Mouse (Mus musculus) heart, postnatal 36 days (tissue): Measurements from ENCODE around the gene Pax5. TPM values are rescaled to one million over a fixed set of nuclear protein-coding genes. Genes with fewer than 3 reads are reported as not detected.

Experiments
- DNase-seq, 2 experiments: peaks; one replicate each; pipeline ENCODE4 v3.0.0; 2021 to 2022
- intact Hi-C: fragments of 180-260 bp; cut with DNase I; formaldehyde crosslinking; loops from one replicate; pipeline ENCODE4 v1.15.1; 2025
- total RNA-seq, 2 experiments: library from RNA; stranded (reverse); gene quantifications; 2 replicates each; pipeline ENCODE4 v1.2.3; 2021

Pax5 gene
- total RNA-seq, 2 experiments from 2014 or later = 0.72 to 0.73 TPM

DNA sequence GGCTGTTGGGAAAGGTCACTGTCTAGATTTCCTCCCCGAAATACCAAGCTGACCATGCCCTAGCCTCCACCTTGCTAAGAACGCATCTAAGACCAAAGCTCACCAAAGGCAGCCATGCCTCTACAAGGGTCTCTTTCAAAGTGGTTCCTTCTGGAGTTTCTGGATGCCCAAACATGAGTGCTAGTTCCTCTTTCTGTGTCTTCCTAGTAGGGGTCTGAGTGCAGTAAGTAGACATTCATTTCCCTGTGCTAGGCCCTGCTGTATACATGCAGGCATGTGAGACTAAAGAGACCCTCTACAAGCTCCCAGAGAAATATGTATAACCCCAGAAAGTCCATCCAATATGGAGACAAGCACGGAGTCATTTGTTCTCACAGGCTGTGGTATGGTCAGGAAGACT is 97.9 kb downstream of the Pax5 start:
- no peak for DNase-seq
- intact Hi-C loops = no loop called here

DNA sequence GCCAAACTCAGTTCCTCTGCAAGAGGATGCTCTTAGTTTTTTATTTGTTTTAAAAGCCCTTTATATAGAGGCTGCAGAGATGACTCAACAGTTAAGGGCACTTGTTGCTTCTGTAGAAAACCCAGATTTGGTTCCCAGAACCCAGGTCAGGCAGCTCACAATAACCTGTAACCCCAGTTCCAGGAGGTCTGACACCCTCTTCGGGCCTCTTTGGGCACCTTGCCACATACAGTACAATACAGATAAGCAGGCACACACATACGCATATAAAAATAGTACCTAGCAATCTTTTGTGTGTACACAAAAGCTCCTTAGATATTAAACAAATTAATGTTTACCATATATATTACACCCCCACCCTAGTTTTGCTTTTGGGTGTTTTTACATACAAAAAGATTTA is 104.8 kb downstream of the Pax5 start:
- intact Hi-C loops = no loop called here
- peak; percentile 43 to 44 for DNase-seq

DNA sequence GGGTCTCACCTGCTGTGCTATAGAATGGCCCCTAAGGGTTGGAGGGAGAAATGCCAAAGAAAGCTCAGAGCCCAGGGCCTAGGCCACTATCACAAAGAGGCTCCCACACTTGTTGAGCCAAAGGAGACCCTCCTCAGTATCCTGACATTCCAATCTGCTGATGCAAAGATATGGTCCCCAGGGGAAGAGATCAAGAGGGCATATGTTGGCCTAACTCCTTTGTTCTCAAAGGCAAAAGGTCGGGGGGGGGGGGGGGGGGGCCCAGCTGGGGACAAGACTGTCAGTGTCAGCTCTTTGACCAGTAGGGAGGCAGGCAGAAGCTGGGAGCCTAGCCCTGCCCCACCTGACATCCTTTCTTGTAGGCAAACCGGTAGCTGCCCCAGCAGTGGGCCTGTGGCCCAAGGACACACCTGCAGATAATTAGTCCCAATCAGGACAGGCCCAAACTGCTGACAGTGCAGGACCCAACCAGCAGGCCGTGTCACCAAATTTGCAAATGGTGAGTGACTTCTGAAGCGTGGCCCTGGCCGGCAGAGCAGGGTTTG is 108.0 kb downstream of the Pax5 start:
- DNase-seq = no peak
- intact Hi-C loops = no loop called here

DNA sequence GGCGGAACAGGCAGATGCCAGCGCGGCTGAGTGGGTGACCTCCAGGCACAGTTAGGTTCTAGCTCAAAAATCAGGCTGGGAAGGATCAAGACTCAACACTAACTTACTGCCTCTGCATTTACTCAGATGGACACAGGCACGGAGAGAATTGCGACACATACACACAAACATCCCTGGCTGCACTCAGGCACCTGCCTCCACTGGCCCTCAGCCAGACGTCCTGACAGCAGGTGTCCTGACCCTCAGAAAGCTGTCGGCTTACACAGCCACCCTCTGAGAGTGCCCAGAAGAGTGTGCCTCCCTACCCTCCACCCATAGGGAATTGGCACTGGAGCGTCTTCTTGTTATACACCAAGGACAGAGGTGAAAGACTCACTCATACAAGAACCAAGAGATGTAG is 108.9 kb downstream of the Pax5 start:
- intact Hi-C loops = no loop called here
- peak in 1 of 2 experiments; percentile 4 for DNase-seq

DNA sequence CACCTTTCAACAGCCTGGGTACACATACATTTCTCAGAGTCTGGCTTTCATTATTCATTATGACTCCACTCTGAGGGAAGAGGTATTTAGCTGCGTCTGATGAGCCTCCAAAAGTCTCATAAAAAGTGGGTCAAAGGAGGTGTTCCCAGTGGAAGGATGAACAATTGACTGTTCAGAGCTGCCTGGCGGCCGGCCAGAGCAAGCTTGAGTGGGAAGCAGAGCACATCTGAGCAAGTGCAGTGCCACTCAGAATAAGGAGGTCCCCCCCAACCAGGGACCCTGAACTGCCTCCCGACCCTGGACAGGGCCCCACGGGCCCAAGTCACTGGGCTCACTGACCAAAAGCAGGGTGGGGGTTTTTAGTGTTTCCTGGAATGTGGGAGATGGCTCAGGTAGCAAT is 109.4 kb downstream of the Pax5 start:
- DNase-seq = no peak
- intact Hi-C loops = no loop called here

DNA sequence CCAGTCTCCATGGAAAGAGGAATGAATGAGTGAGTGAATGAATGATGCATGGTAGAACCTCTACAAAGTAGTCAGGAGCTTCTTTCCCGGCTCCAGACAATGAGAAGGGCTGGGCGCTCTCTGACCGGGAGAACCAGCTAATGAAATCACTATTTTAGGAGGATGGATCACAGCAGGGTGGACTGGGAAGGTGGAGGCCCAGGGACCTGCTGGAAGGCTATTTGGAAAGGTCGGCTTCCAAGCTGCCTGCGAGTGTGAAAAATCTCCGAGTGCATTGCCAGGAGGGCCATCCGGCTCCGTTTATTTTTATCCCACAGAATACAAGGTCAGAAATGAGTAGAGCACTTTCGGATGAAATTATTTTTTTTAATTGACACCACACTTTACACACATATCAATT is 112.3 kb downstream of the Pax5 start:
- DNase-seq = peak; percentile 8 to 11
- intact Hi-C loops = no loop called here

DNA sequence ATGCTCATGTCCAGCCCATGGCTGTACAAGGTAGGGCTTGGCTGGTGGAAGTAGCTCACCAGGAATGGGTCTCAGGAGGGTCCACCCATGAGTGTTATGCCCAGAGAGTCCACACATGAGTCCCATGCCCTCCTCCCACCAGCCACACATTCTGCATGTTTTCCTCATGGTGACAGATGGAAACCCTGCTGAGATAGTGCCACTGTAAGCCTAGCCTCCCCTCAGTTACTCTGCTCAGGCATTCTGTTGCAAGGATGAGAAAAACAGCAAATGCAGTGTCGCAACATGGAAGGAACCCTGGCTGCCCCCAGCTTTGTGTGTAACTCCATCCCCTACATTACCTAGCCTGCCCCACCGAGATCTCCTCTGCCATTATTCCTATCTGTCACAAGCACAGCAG is 117.2 kb downstream of the Pax5 start:
- intact Hi-C loops = no loop called here
- no peak for DNase-seq

DNA sequence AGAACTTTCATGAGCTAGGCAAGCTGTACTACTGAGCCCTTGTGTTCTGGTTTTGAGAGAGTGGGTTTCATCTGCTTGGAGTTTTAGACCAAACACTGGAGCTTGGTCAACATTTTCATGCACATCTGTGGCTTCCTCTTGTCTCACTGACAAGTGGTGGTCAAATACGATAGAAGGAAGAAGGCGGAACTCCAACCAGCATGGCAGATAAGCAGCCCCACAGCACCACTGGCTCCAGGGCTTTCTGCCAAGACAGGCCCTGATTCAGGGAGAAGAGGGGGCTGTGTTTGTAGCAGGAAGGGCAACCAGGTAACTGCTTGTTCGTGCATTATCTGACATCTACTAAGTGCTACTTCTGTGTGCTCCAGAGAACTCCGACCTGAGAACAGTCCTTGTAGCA is 127.6 kb downstream of the Pax5 start:
- no peak for DNase-seq
- intact Hi-C loops = no loop called here

DNA sequence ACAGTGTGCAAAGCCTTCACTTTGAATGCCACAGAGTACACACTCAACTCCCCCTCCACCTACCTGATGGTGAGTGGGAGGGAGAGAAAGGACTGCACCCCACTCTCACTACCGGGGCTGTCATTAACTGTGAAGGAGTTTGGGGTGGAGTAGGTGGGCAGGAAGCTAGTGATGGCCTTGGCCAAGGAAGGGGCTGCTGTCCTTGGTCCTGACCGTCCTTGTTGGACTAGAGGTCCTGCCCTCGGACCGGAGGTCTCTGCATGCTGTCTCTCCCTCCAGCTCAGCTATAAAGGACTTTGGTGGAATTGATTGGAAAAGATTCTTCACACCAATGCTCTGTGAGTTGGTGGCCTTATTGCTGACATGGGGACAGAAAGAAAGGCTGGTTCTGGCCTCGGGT is 131.7 kb downstream of the Pax5 start:
- DNase-seq = peak in 1 of 2 experiments; percentile 13
- intact Hi-C loops = no loop called here

DNA sequence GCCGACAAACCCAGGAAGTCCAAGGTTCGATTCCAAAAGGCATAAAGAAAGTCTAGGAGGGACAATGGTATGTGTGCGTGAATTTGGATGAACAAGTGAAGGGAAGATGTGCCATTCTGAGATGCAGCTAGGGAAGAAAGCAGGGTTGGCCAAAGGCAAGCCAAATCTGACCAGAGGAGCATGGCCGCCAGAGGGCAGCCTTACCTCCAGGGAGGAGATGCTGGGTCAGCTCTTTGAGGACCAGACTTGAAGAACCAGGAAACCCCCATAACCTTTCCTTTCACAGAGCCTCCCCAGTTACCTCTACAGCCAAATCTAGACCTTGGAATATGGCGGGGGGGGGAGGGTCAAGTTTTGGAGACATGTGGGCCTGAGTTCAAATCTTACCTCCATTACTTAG is 133.0 kb downstream of the Pax5 start:
- peak; percentile 42 to 60 for DNase-seq

DNA sequence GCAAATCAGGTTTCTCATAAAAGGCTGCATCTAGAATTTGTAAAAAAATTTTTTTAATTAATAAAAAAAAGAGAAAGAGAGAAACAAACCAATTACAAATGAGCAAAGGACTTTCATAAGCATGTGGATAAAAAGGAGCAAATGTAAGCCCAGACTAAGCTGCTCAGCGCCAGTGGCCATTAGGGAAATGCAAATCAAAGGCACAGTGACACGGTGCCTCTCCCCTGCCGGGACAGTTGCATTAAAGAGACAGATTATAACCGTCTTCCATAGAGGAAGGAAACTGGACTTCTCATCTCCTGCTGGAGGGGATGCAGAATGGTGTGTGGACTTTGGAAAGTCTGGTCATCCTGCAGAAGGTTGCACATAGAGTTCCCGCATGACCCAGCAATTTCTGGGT is 133.5 kb downstream of the Pax5 start:
- DNase-seq = no peak
- intact Hi-C loops = loop anchor here (1.0 kb wide), 1 partner anchor 93 kb away; no protein-coding TSS in a partner anchor

More for the DNA sequence above, 133.0 kb downstream of the Pax5 start:
- intact Hi-C loops = loop anchor here (1.0 kb wide), 1 partner anchor 92 kb away; no protein-coding TSS in a partner anchor

DNA sequence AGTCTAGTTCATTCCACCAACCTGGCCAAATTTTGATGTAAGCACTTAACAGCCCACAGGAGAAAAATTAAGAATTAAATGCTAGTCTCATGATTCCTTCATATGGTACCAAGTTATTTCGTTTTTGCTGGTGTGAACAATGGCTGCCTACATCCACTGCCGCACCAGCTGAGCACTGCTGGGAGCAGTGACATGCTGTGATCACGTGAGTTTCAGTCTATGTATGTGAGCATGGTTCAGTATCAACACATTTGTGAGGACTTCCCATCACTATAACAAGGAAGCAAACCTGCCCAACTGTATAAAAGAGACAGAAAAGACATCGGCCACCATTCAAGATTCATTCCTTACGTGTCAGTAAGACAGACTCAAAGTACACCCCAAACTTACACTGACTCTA is 137.3 kb downstream of the Pax5 start:
- no peak for DNase-seq
- intact Hi-C loops = no loop called here

DNA sequence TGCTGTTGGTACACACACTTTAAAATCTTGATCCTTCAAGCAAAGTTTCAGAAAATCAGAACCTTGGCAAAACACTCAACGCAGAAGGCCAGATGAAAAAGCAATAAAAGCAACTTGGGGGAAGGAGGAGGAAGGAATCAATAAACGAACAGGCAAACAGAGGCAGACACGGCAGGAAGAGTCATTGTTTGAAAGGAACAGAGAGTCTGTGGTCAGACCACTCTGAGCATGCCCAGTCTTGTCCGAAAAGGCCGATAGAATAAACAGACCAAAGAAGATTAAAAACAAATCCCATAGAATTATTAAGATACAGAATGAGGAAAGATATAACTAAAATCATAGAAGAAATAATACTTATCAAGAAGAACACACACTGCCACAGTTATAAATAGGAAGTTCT is 137.9 kb downstream of the Pax5 start:
- intact Hi-C loops = no loop called here
- no peak for DNase-seq

DNA sequence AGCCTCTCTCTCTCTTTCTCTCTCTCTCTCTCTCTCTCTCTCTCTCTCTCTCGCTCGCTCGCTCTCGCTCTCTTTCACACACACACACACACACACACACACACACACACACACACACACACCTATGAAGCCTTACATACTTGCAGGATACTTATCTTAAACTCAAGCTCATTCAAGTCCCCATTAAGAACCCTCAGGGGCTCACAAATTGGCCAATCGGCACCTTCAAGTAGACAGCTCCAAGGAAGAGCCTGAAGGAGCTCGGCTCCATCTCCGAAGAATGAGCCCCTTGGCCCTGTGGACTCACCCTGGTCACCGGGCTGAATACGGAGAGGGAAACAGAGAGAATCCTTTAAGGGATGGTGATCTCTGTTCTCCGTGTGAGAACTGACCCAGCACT is 141.1 kb downstream of the Pax5 start:
- intact Hi-C loops = no loop called here
- DNase-seq = no peak

DNA sequence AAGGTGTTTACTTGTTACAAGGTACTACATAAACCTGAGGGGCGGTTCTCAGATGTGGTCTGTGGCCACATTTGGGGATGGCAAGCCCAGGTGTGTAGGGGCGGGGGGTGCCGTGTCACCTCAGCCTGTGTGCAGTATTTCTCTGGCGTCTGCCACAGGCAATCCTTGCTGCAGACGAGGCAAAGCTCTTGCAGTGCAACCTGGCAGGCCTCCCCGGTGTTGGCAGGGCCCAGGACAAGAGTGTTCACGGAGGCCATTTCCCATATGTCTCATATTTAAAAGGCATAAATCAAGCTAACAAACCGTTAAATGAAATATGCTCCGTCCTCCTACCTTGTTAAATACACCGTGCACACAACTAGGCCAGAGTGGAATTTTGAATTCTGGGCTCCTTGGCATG is 141.6 kb downstream of the Pax5 start:
- intact Hi-C loops = no loop called here
- DNase-seq = no peak

DNA sequence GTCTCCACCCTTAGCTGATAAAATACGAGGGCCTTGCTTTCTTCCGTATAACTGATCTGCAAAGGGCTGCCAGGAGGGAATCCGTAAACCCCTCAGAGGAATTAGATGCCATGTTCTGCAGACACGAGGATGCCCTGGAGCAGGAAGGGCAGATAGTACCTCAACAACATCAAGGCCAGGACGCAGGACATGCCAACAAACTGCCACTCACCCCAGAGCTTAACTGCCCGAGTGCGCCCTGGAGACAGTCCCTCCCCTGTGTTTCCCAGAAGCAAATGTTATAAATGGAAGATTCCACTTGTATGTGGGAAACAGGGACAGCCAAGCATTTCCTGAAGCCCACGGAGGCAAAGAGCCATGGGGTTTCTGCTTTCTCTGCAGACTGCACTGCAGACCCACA is 143.9 kb downstream of the Pax5 start:
- DNase-seq = no peak
- intact Hi-C loops = no loop called here

DNA sequence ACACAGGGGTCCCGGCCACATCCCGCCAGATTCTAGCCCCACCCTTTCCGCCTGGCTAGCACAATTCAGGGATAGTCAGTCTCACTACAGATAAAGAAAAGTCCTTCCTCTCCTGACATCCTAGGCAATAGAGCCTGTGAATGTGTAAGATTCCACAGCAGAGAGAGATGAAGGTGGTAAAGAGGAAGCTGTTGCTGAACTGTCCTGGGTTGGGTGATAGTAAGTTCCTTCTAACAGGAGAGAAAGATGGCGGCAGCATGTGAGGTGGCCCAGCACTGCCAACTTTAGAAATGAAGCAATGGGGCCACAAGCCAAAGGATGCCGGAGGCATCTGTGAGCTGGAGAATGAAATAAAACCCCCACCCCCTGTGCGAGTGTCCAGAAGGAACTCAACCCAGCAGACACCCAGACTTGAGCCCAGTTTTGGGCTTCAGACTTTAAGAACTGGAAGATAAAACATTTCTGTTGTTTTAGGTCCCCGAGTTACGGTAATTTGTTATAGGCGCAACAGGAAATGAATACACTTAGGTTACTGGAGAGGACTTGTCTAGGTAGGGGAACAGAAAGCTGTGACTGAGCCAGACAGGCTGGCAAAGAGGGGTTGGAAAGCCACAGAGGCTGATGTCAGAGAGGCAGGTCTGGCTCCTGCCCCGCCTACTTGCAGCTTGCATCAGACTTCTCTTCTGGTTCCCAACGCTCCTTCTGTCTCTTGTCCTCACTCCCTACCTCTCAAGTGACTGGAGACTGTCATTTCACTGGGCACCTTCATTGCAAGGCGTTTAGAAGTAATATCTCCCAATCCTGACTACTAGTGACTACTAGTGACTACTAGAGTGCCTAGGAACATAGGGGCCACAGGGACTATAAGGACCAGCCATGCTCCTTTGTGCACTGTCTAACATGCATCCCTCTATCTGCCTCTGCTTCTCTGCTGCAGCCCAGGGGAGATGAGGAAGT is 144.9 kb downstream of the Pax5 start:
- no peak for DNase-seq
- intact Hi-C loops = no loop called here

DNA sequence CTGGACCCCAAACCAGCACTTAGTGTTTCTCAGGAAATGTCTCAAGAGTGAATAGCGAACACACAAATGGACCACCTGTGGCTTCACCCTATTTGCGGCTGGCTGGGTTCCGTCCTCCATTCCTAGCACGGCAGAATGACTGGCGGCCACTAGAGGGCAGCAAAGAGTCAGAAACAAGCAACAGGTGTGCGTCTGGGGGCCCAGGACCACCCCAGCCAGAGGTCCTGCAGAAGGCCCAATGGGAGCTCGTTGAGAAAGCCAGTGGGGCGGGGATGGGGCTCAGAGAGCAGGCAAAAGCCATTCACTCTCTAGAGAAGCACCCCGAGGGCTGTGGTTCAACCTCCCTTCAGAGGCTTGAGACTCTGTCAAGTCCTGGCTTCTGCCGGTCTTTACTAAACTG is 145.7 kb downstream of the Pax5 start:
- peak; percentile 72 to 77 for DNase-seq
- intact Hi-C loops = loop anchor here (5.0 kb wide), 1 partner anchor 348 kb away; no protein-coding TSS in a partner anchor

DNA sequence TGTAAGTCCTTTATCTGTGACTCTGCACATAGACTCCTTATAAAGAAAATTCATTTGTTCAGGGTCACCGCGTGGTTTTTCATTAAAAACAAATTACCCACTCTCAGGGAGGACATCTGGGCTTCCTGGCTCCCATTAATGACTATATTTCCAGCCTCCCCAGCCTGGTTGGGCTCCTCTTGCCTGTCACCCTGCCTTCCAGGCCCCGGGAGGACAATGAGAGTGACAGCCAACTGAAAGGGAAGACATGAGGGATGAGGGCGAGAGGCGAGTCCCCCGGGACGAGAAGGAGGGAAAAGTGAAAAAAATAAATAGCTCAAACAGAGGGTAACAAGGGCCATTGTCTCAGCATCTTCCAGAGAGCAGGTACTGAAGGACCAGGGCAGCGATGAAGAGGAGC is 149.3 kb downstream of the Pax5 start:
- DNase-seq = no peak
- intact Hi-C loops = loop anchor here (5.0 kb wide), 1 partner anchor 351 kb away; no protein-coding TSS in a partner anchor

DNA sequence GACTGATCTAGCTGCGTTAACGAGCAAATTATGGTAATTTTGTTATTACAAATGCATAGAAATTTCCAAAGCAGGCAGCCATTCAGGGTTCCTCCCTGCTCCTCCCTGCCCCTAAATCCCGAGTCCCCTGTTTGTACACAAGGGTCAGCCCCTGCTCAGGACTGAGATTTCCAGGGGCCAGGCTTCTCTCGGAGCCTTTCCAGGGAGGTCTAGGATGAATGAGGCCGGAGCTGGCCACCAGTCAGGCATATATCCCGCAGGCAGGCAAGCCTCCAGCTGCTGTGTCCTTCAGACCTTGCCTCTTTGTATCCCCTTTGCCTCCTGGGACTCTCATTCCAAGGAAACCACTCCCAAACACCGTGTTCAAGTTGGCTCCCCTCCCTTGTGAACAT is 151.7 kb downstream of the Pax5 start:
- DNase-seq = no peak
- intact Hi-C loops = no loop called here

DNA sequence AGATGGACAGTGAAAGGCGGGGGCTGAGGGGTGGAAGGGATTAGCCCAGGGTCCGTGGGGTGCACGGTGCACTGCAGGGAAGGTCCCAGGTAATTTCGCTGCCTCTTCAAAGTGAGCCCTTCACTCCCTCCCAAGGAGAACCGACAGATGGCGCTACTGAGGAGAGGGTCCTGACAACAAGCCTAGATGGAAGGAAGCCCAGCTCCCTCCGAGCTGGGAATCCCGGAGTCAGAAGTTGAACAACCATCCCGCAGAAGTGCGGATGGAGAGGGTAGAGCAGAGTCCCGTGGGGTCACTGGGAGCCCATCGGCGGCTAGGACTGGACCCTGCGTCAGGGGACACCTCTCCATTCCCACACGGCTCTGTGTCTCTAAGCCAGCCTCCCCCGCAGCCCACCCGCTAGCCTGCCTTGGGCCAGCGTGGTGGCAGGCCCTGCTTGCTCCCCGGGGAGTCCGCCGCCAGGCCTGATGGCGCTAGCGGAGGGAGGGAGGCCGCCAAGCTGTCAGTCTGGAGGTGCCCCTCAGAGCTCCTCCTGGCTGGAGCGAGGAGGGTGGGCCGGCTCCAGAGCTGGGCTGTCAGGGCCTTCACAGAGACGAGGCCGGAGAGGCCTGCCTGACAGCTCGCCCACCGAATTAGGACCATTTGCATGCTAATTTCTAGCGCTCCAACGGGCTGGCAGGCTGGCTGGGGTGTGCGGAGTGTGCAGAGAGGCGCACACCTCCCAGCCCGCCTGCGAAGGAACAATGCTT is 152.3 kb downstream of the Pax5 start:
- intact Hi-C loops = no loop called here
- DNase-seq = peak; percentile 6 to 14
